Mouse (Mus musculus) bone marrow, adult 2 months (tissue): ENCODE measurements around the gene Il2rb.

Source experiments
- CTCF ChIP-seq: fragments of 200-500 bp; IDR thresholded peaks from 2 replicates; pipeline ENCODE4 v1.5.1; 2011; ENCODE audit warnings: low read length, control low read depth; ENCODE audit not compliant: control insufficient read depth, insufficient read depth
- POLR2A ChIP-seq: fragments of 200-500 bp; IDR thresholded peaks from 2 replicates; pipeline ENCODE4 v1.6.1; 2011; ENCODE audit warnings: low read depth, mild to moderate bottlenecking, control low read depth, low read length, borderline replicate concordance; ENCODE audit not compliant: control insufficient read depth

GRCm38 (mm10) chr15:78544041-78544440 lies 49.0 kb upstream of the Il2rb start:
- TF ChIP-seq CTCF: no peak
- TF ChIP-seq POLR2A: no peak
